Mouse (Mus musculus) myocyte (in vitro differentiated cells): ENCODE data around the gene Rgma. TPM values are rescaled to one million over a fixed set of nuclear protein-coding genes. Genes with fewer than 3 reads are reported as not detected.

Experiments used
- H3K27me3 ChIP-seq: one replicate; pipeline ENCODE4 v1.6.1; 2011; ENCODE audit not compliant: control insufficient read depth, insufficient read depth, insufficient read length
- H3K36me3 ChIP-seq: one replicate; pipeline ENCODE4 v1.6.1; 2011; ENCODE audit not compliant: control insufficient read depth, insufficient read depth
- H3K4me2 ChIP-seq: one replicate; pipeline ENCODE4 v1.6.1; 2011; ENCODE audit warnings: low read depth, control low read depth
- H3K4me3 ChIP-seq: one replicate; pipeline ENCODE4 v1.5.1; 2011; ENCODE audit warnings: mild to moderate bottlenecking, control low read depth, moderate library complexity
- H3K79me2 ChIP-seq: one replicate; pipeline ENCODE4 v1.6.1; 2011; ENCODE audit not compliant: control insufficient read depth, insufficient read depth
- H3ac ChIP-seq: one replicate; pipeline ENCODE4 v1.6.1; 2011; ENCODE audit not compliant: control insufficient read depth, insufficient read length
- CEBPB ChIP-seq: IDR thresholded peaks from 2 replicates; pipeline ENCODE4 v1.6.1; 2011; ENCODE audit warnings: mild to moderate bottlenecking, moderate library complexity; ENCODE audit not compliant: poor library complexity, insufficient read depth, severe bottlenecking
- E2F4 ChIP-seq: IDR thresholded peaks from one replicate; pipeline ENCODE4 v1.6.1; 2011; ENCODE audit warnings: mild to moderate bottlenecking, control low read depth, moderate library complexity; ENCODE audit not compliant: insufficient read depth
- MAX ChIP-seq: IDR thresholded peaks from one replicate; pipeline ENCODE4 v1.6.1; 2011; ENCODE audit warnings: low read depth, mild to moderate bottlenecking, control low read depth
- MYOD1 ChIP-seq, 3 experiments: IDR thresholded peaks; one replicate each; pipeline ENCODE4 v1.6.1; 2011; ENCODE audit warnings: control low read depth in 2 of 3, low read depth in 2 of 3, mild to moderate bottlenecking in 2 of 3, moderate library complexity in 1 of 3; ENCODE audit not compliant: insufficient read length in 2 of 3, control insufficient read depth in 1 of 3
- MYOG ChIP-seq, 3 experiments: IDR thresholded peaks; one replicate each; pipeline ENCODE4 v1.6.1; 2011; ENCODE audit warnings: control low read depth in 2 of 3, low read depth in 2 of 3, mild to moderate bottlenecking in 2 of 3; ENCODE audit not compliant: insufficient read length in 2 of 3, control insufficient read depth in 1 of 3, insufficient read depth in 1 of 3
- POLR2A ChIP-seq: IDR thresholded peaks from one replicate; pipeline ENCODE4 v1.6.1; 2011; ENCODE audit warnings: low read depth, mild to moderate bottlenecking, control low read depth, moderate library complexity; ENCODE audit not compliant: insufficient read length
- POLR2AphosphoS2 ChIP-seq: IDR thresholded peaks from one replicate; pipeline ENCODE4 v1.6.1; 2011; ENCODE audit warnings: low read depth, control low read depth; ENCODE audit not compliant: insufficient read length
- REST ChIP-seq: IDR thresholded peaks from one replicate; pipeline ENCODE4 v1.6.1; 2011; ENCODE audit warnings: mild to moderate bottlenecking, control low read depth, moderate library complexity; ENCODE audit not compliant: insufficient read depth, insufficient read length
- SRF ChIP-seq: IDR thresholded peaks from one replicate; pipeline ENCODE4 v1.6.1; 2011; ENCODE audit warnings: low read depth; ENCODE audit not compliant: control insufficient read depth, insufficient read length
- TCF12 ChIP-seq: IDR thresholded peaks from one replicate; pipeline ENCODE4 v1.6.1; 2011; ENCODE audit warnings: mild to moderate bottlenecking, control low read depth; ENCODE audit not compliant: poor library complexity, insufficient read depth, severe bottlenecking
- TCF3 ChIP-seq: IDR thresholded peaks from one replicate; pipeline ENCODE4 v1.6.1; 2011; ENCODE audit warnings: low read depth, control low read depth; ENCODE audit not compliant: insufficient read length
- USF1 ChIP-seq: IDR thresholded peaks from one replicate; pipeline ENCODE4 v1.6.1; 2011; ENCODE audit warnings: low read depth, mild to moderate bottlenecking, control low read depth, moderate library complexity
- polyA plus RNA-seq: library from polyadenylated mRNA; unstranded; fragments of >200 nt; fragmentation: generic; extraction: Trizol; gene quantifications from one replicate; pipeline ENCODE4 v1.2.1, GENCODE M21; 2012; ENCODE audit warnings: missing spikeins

Rgma gene
- polyA plus RNA-seq, 1 experiment: 34.0 TPM

DNA sequence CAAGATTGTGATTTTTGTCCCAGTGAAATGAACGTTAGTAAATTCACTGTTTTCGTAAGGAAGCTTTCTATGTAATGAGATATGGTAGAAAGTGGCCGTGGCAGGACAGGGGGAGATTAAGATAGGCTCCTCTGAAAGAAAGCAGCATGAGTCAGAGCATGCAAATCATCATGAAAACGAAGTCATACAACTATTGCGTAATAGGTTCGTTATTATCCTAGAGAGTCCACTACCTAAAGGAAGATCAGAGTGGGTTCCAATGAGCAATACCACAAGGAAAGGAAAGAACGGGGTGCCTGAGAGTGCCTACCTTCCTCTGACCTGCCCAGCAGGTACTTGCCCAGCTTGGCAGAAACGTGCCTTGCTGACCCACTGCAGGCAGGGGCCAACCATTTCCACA is 26.2 kb upstream of the Rgma start:
- H3K79me2 ChIP-seq: no peaks in the 10 kb centered on the region
- TF ChIP-seq E2F4: no peak
- peak; percentile 91 for TF ChIP-seq CEBPB
- H3K4me3 ChIP-seq: no peak overlapping the region
- no peak overlapping the region for H3ac ChIP-seq
- H3K27me3 ChIP-seq: no peaks in the 10 kb centered on the region
- no peaks in the 10 kb centered on the region for H3K36me3 ChIP-seq
- H3K4me2 ChIP-seq: peak overlapping the region; percentile 38

DNA sequence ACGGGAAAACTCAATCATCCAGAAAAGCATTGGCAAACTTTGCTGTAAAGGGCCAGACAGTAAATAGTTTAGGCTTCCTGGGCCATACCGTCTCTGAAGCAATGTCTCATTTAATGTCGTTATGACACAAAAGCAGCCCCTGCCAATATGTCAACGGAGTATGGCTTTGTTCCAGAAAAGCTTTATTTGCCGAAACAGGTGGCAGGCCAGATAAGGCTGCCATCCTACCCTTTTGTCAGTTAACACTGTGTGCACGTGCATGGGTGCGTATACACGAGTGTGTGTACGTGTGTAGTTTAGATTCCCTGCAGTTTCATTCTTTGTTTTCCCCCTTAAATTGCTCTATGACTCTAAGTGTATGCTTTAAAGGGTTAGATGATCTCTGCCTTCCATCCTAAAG is 20.1 kb upstream of the Rgma start:
- peak in 2 of 3 experiments; percentile 28 to 69 for TF ChIP-seq MYOD1 (IDR thresholded peaks at IDR 0.05; ENCODE audit: control insufficient read depth in 1 of 3, insufficient read length in 2 of 3, low read depth in 2 of 3)
- no peak for TF ChIP-seq MYOG (IDR thresholded peaks at IDR 0.05; ENCODE audit: control insufficient read depth in 1 of 3, insufficient read depth in 1 of 3, insufficient read length in 2 of 3, low read depth in 2 of 3)
- no peaks in the 10 kb centered on the region for H3K79me2 ChIP-seq
- H3K4me3 ChIP-seq: no peak overlapping the region
- no peaks in the 10 kb centered on the region for H3K27me3 ChIP-seq
- H3K36me3 ChIP-seq: no peaks in the 10 kb centered on the region
- no peak overlapping the region for H3K4me2 ChIP-seq
- no peak overlapping the region for H3ac ChIP-seq

GRCm38 (mm10) chr7:73356901-73357300 is 18.4 kb upstream of the Rgma start:
- H3K4me3 ChIP-seq: no peak overlapping the region
- no peak overlapping the region for H3ac ChIP-seq
- H3K36me3 ChIP-seq: no peaks in the 10 kb centered on the region
- H3K79me2 ChIP-seq: no peaks in the 10 kb centered on the region
- TF ChIP-seq CEBPB (no peak), USF1 (no peak), REST (no peak), POLR2AphosphoS2 (no peak), MYOD1 (IDR thresholded peaks at IDR 0.05; ENCODE audit: control insufficient read depth in 1 of 3, insufficient read length in 2 of 3, low read depth in 2 of 3) (peak; percentile 9 to 64 (median 47)), MYOG (IDR thresholded peaks at IDR 0.05; ENCODE audit: control insufficient read depth in 1 of 3, insufficient read depth in 1 of 3, insufficient read length in 2 of 3, low read depth in 2 of 3) (peak in 2 of 3 experiments; percentile 27 to 75), TCF3 (no peak), MAX (no peak), TCF12 (peak; percentile 12), SRF (no peak), E2F4 (no peak), POLR2A (no peak)
- no peaks in the 10 kb centered on the region for H3K27me3 ChIP-seq
- H3K4me2 ChIP-seq: no peak overlapping the region

DNA sequence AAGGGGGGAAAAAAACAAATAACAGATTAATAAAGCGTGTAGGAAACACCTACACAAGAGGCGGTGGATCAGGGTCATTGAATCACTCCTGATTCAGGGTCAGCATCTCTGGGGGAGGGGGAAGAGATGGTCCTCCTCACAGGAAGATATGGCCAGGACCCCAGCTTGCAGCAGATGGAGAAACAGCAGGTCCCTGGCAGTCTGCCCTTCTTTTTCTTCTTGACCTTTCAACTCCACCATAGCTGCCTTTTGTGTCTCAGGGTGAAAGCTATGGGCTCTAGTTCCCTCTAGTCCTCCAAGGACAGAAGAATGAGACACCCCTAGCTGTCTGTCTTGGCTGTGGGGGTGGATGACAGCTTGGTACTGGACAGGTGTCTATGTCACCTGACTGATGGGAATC is 17.7 kb upstream of the Rgma start:
- Histone ChIP-seq H3K79me2 (no peaks in the 10 kb centered on the region), H3K27me3 (no peaks in the 10 kb centered on the region), H3ac (no peak overlapping the region), H3K4me3 (no peak overlapping the region), H3K4me2 (no peak overlapping the region), H3K36me3 (no peaks in the 10 kb centered on the region)
- TF ChIP-seq MYOG (IDR thresholded peaks at IDR 0.05; ENCODE audit: control insufficient read depth in 1 of 3, insufficient read depth in 1 of 3, insufficient read length in 2 of 3, low read depth in 2 of 3): no peak
- TF ChIP-seq POLR2A: no peak
- TF ChIP-seq SRF: no peak
- no peak for TF ChIP-seq REST
- TF ChIP-seq MAX: no peak
- no peak for TF ChIP-seq MYOD1 (IDR thresholded peaks at IDR 0.05; ENCODE audit: control insufficient read depth in 1 of 3, insufficient read length in 2 of 3, low read depth in 2 of 3)
- TF ChIP-seq E2F4: no peak
- TF ChIP-seq TCF3: no peak
- TF ChIP-seq CEBPB: no peak
- TF ChIP-seq TCF12: no peak
- TF ChIP-seq USF1: no peak

- Histone ChIP-seq H3K4me3 (no peak overlapping the region), H3K4me2 (no peak overlapping the region), H3K36me3 (no peaks in the 10 kb centered on the region), H3K27me3 (no peaks in the 10 kb centered on the region), H3ac (no peak overlapping the region), H3K79me2 (no peaks in the 10 kb centered on the region)
- TF ChIP-seq TCF12 (no peak), MYOG (IDR thresholded peaks at IDR 0.05; ENCODE audit: control insufficient read depth in 1 of 3, insufficient read depth in 1 of 3, insufficient read length in 2 of 3, low read depth in 2 of 3) (no peak), REST (no peak), POLR2AphosphoS2 (no peak), CEBPB (no peak), E2F4 (no peak), MAX (no peak), MYOD1 (IDR thresholded peaks at IDR 0.05; ENCODE audit: control insufficient read depth in 1 of 3, insufficient read length in 2 of 3, low read depth in 2 of 3) (no peak), SRF (no peak), TCF3 (no peak), USF1 (no peak), POLR2A (no peak)
Measured at GRCm38 (mm10) chr7:73365511-73365910, 9.8 kb upstream of the Rgma start.
